Comparison of ENCODE assay signal across 7 mouse cellular contexts in the genomic region with DNA sequence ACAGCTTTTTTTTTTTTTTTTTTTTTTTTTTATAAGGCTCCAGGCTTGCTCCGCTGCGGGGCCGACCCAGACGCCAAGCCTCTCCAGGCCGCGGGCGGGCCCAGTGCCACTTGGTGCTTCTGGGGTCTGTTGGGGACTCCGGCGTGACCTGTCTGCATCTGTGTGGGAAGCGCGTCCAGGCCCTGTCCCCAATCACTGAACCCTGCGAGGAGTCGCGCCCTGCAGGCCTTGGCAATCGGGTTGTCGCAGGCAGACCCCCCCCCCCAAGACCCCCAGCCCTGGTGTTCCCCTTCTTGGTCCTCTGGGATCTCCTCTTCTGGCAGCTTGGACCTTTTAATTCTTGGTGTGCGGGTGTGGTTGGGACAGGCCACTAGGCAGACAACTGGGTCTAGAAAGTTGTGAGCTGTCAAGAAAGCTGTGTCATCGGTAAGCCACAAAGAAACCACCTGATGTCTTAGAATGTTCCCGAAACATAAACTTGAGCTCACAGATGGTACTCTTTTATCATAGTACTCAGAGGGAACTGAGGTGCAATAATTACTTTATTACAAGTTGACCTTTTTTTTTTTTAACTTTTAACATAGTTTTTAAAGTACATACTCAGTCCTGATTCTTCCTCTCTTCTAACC. TPM values are rescaled to one million over a fixed set of nuclear protein-coding genes. Genes with fewer than 3 reads are reported as not detected.
DNase-seq lines count a peak whose midpoint lies in the region; ATAC-seq and TF ChIP-seq lines count a peak whose summit lies in the region.

No protein-coding gene starts in this region.

- H3K4me3 ChIP-seq in cerebellum, adult 2 months (replicated peaks; ENCODE audit: insufficient read depth, low read depth, low read length), result peak overlapping the region; percentile 73
- H3K4me3 ChIP-seq in limb, embryonic 11.5 days (ENCODE audit: low read depth, low read length), result peak overlapping the region; percentile 76
- peak overlapping the region; percentile 69 for H3K4me3 ChIP-seq in midbrain, embryonic 14.5 days (replicated peaks; ENCODE audit: low read depth, low read length)

- peak; percentile 82 for DNase-seq in 416B (ENCODE audit: low read depth)
- peak; percentile 7 to 19 for DNase-seq in CD8-positive naive resting alpha-beta T cell, adult 2 months (ENCODE audit: low read depth in 2 of 2, low spot score in 2 of 2)
- peak; percentile 41 to 54 for DNase-seq in cerebellum, adult 2 months
- peak; percentile 49 for DNase-seq in gastrocnemius, postnatal 10 days
- DNase-seq in limb, embryonic 11.5 days (ENCODE audit: low spot score), result peak; percentile 55
- peak; percentile 31 for DNase-seq in midbrain, embryonic 14.5 days
- peak; percentile 66 for DNase-seq in testis, postnatal 10 days (ENCODE audit: low spot score)

- H3K27ac ChIP-seq in cerebellum, adult 2 months (ENCODE audit: insufficient read depth, low read length), result no peak overlapping the region
- H3K27ac ChIP-seq in limb, embryonic 11.5 days (replicated peaks; ENCODE audit: low read depth, low read length), result no peak overlapping the region
- peak overlapping the region; percentile 89 for H3K27ac ChIP-seq in midbrain, embryonic 14.5 days (replicated peaks; ENCODE audit: low read depth, low read length)

- H3K27me3 ChIP-seq in cerebellum, adult 2 months (ENCODE audit: control insufficient read depth, insufficient read depth, low read length), result no peaks in the 10 kb centered on the region
- H3K27me3 ChIP-seq in limb, embryonic 11.5 days (ENCODE audit: control insufficient read depth, insufficient read depth, low read length), result no peaks in the 10 kb centered on the region
- no peaks in the 10 kb centered on the region for H3K27me3 ChIP-seq in midbrain, embryonic 14.5 days (ENCODE audit: control insufficient read depth, insufficient read depth, low read length)

- no peak for TF ChIP-seq POLR2A in cerebellum, adult 2 months (IDR thresholded peaks at IDR 0.05; ENCODE audit: borderline replicate concordance, insufficient read depth, low read length)

- TF ChIP-seq CTCF in cerebellum, adult 2 months (IDR thresholded peaks at IDR 0.05; ENCODE audit: borderline replicate concordance, insufficient read depth, low read depth, low read length), result no peak

- H3K4me1 ChIP-seq in cerebellum, adult 2 months (ENCODE audit: control insufficient read depth, insufficient read depth, low read length), result 0 out of 2 replicates have a peak, but pooled peaks cover 3% of the 10 kb centered on the region
- no peaks in the 10 kb centered on the region for H3K4me1 ChIP-seq in limb, embryonic 11.5 days (ENCODE audit: control insufficient read depth, insufficient read depth, low read length)
- H3K4me1 ChIP-seq in midbrain, embryonic 14.5 days (ENCODE audit: control insufficient read depth, insufficient read depth, low read length), result peaks cover 17% of the 10 kb centered on the region

- WGBS in cerebellum, adult 2 months, result 1% methylated on average over 19 of the region's 19 CpGs
- WGBS in limb, embryonic 11.5 days, result 3% methylated on average over 19 of the region's 19 CpGs
- WGBS in midbrain, embryonic 14.5 days, result 1% methylated on average over 19 of the region's 19 CpGs

- peak overlapping the region; percentile 54 for H3K4me2 ChIP-seq in limb, embryonic 11.5 days (ENCODE audit: low read depth, severe bottlenecking)
- peak overlapping the region; percentile 91 for H3K4me2 ChIP-seq in midbrain, embryonic 14.5 days (ENCODE audit: low read length)

- no peaks in the 10 kb centered on the region for H3K36me3 ChIP-seq in limb, embryonic 11.5 days (ENCODE audit: control insufficient read depth, insufficient read depth, low read length)
- 0 out of 2 replicates have a peak, but pooled peaks cover 4% of the 10 kb centered on the region for H3K36me3 ChIP-seq in midbrain, embryonic 14.5 days (ENCODE audit: control insufficient read depth, insufficient read depth, low read length)

- H3K9ac ChIP-seq in limb, embryonic 11.5 days (ENCODE audit: low read length), result peak overlapping the region; percentile 84
- peak overlapping the region; percentile 75 for H3K9ac ChIP-seq in midbrain, embryonic 14.5 days (replicated peaks; ENCODE audit: low read length)

- H3K9me3 ChIP-seq in limb, embryonic 11.5 days (ENCODE audit: control insufficient read depth, low read length), result no peaks in the 10 kb centered on the region
- no peaks in the 10 kb centered on the region for H3K9me3 ChIP-seq in midbrain, embryonic 14.5 days (ENCODE audit: control insufficient read depth, low read length)

- ATAC-seq in limb, embryonic 11.5 days (ENCODE audit: insufficient number of reproducible peaks, low FRiP score, low TSS enrichment, low read depth), result peak; percentile 52; the same call in 1 of the 2 replicates
- ATAC-seq in midbrain, embryonic 14.5 days (ENCODE audit: low FRiP score, low TSS enrichment), result peak; percentile 47; the same call in 1 of the 2 replicates

RNA-seq across cellular contexts. Expression of gene Ubxn4, which starts 1.1 kb away (rescaled TPM):
- polyA plus RNA-seq in cerebellum, adult 2 months (2012; rRNA removed), result 44.9 and 45.4 TPM in 2 replicates
- total RNA-seq in gastrocnemius, postnatal 10 days (2021), result 10 to 100 TPM; 35.5 to 46.9 TPM
- polyA plus RNA-seq in limb, embryonic 11.5 days (2014; fragmentation: Nextera tagmentation; extraction: Ambion mirVana), result 65.2 and 65.6 TPM in 2 replicates
- polyA plus RNA-seq in midbrain, embryonic 14.5 days (2014; fragmentation: Nextera tagmentation; extraction: Ambion mirVana), result 75.9 and 81.5 TPM in 2 replicates

Comparison
In these comparisons a context has a peak if more than half of its experiments do, and no peak if none do; other contexts are left out.
1. DNase-seq: peak in every context shown above with its lines; median percentile 82 in 416B; 66 in testis, postnatal 10 days; 55 in limb, embryonic 11.5 days; 49 in gastrocnemius, postnatal 10 days; 48 in cerebellum, adult 2 months; 31 in midbrain, embryonic 14.5 days; 13 in CD8-positive naive resting alpha-beta T cell, adult 2 months.